Mouse (Mus musculus): ENCODE data around the gene Ackr3. TPM values are rescaled to one million over a fixed set of nuclear protein-coding genes. Genes with fewer than 3 reads are reported as not detected.

The Ackr3 gene
- polyA plus RNA-seq (2014; fragmentation: Illumina TruSeq; extraction: RNeasy Lipid Tissue Mini Kit (QIAGEN cat#74804); ENCODE audit: low read depth, low replicate concordance): 49.5 TPM

DNA sequence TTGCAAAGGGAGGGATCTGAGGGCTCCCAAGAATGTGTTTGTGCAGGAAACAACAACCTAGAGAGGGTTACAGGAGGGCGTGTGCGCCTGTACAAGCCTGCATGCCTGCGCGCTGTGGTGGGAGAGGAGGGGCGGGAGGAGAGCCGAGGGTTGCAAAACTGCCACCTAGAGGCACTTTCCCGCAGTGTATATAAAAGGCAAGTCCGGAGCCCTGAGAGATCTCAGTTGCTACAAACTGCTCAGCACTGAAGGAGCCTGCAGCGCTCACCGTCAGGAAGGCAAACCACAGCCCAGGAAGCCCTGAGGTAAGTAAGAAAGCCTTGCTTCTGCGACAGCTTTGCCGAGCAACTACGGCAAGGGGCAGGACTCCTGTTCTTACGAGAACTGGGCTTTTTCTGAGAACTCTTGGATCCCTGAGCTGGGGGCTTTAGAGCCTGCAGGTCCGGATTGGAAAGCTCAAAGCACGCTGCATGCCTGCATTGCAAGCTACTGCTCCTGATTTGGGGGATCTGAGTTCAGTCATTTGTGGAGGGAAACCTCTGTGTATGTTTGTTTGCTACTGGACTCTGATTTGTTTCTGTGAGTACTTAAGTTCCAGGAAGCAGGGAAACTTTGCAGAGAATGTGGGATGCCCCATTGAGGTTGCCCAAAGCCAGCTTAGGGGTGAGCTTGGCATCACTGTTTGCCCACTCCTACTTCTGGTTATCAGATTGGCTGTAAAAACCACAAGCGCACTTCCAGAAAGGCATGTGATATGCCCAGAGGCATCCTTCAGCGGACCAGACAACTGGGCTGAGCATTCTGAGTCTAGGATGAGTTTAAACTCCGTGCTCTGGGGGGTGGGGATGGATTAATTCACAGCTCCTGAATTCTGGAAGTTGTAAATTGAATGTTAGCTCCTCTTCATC lies at the start of gene Ackr3:
TSS of gene Ackr3 (plus strand) at position 198 of the 908 bp plus-strand sequence.

Other genes with a start within 250 kb of the Ackr3 start
- gene Asb18, start 189.3 kb upstream of the Ackr3 start, polyA plus RNA-seq (2014; fragmentation: Illumina TruSeq; extraction: RNeasy Lipid Tissue Mini Kit (QIAGEN cat#74804); ENCODE audit: low read depth, low replicate concordance): 0.12 TPM
- gene Iqca, start 50.6 kb upstream of the Ackr3 start, polyA plus RNA-seq (2014; fragmentation: Illumina TruSeq; extraction: RNeasy Lipid Tissue Mini Kit (QIAGEN cat#74804); ENCODE audit: low read depth, low replicate concordance): not detected

Data from adrenal gland, adult 10 weeks (tissue).